Mouse (Mus musculus): ENCODE data around the gene Tmem37.

GRCm38 (mm10) chr1:120019428-120019827 lies 54.4 kb downstream of the Tmem37 start:
- TF ChIP-seq CTCF (IDR thresholded peaks at IDR 0.05) (no peak), EP300 (IDR thresholded peaks at IDR 0.05; ENCODE audit: insufficient read depth, low read depth, low read length) (no peak), POLR2A (IDR thresholded peaks at IDR 0.05; ENCODE audit: insufficient read depth, low read depth, low read length) (no peak)
